Mouse (Mus musculus) kidney, embryonic 16.5 days (tissue): ENCODE results near the gene Rfc1. TPM values are rescaled to one million over a fixed set of nuclear protein-coding genes. Genes with fewer than 3 reads are reported as not detected.
A peak's percentile ranks its signal among the peaks of the same experiment; 100 is the strongest.

Experiments
- ATAC-seq: fragments of 200-750 bp; cut with Nextera tagmentation; 2 replicates; pipeline ENCODE4 v1.8.0; 2017; ENCODE audit warnings: moderate TSS enrichment; ENCODE audit not compliant: low FRiP score, low TSS enrichment
- H3K27ac ChIP-seq: fragments of 300-500 bp; sonication (generic); 2 replicates; pipeline ENCODE4 v1.5.1; 2014; ENCODE audit warnings: low read length
- H3K27me3 ChIP-seq: fragments of 300-500 bp; sonication (generic); 2 replicates; pipeline ENCODE4 v1.6.1; 2014; ENCODE audit warnings: low read length, control low read depth, mixed read lengths; ENCODE audit not compliant: insufficient read depth
- H3K36me3 ChIP-seq: fragments of 300-500 bp; sonication (generic); 2 replicates; pipeline ENCODE4 v1.6.1; 2014; ENCODE audit warnings: low read length, control low read depth, mixed read lengths; ENCODE audit not compliant: insufficient read depth
- H3K4me1 ChIP-seq: fragments of 300-500 bp; sonication (generic); 2 replicates; pipeline ENCODE4 v1.6.1; 2014; ENCODE audit warnings: low read length, control low read depth, mixed read lengths; ENCODE audit not compliant: insufficient read depth
- H3K4me2 ChIP-seq: fragments of 300-500 bp; sonication (generic); replicated peaks from 2 replicates; pipeline ENCODE4 v1.6.1; 2014; ENCODE audit warnings: low read depth, low read length
- H3K4me3 ChIP-seq: fragments of 300-500 bp; sonication (generic); 2 replicates; pipeline ENCODE4 v1.5.1; 2014; ENCODE audit warnings: mild to moderate bottlenecking, low read length
- H3K9ac ChIP-seq: fragments of 300-500 bp; sonication (generic); replicated peaks from 2 replicates; pipeline ENCODE4 v1.6.1; 2014; ENCODE audit warnings: low read length
- H3K9me3 ChIP-seq: fragments of 300-500 bp; sonication (generic); 2 replicates; pipeline ENCODE4 v1.6.1; 2016; ENCODE audit warnings: low read length, control low read depth
- WGBS: fragments of 180-500 bp; shearing (Covaris S2); extraction: QIAGEN DNeasy Blood & Tissue Kit; methylation state at CpG from one replicate; pipeline ENCODE4 v1.1.7; 2014; 5-methylcytosine and 5-hydroxymethylcytosine counted together
- polyA plus RNA-seq: library from polyadenylated mRNA; unstranded; fragments of >200 nt; fragmentation: Nextera tagmentation; extraction: Ambion mirVana; gene quantifications from 2 replicates; pipeline ENCODE4 v1.2.1, GENCODE M21; 2015

The Rfc1 gene
- polyA plus RNA-seq, 1 experiment from 2014 or later, result 70.8 TPM

- H3K4me1 ChIP-seq, result peaks cover 4% of the 10 kb centered on the region
- H3K27ac ChIP-seq, result no peak overlapping the region
- H3K36me3 ChIP-seq, result no peaks in the 10 kb centered on the region
- H3K4me3 ChIP-seq, result no peak overlapping the region
- H3K9me3 ChIP-seq, result no peaks in the 10 kb centered on the region
- no peak for ATAC-seq
- 62% methylated on average over 4 of the region's 4 CpGs for WGBS
- no peak overlapping the region for H3K9ac ChIP-seq
- H3K27me3 ChIP-seq, result no peaks in the 10 kb centered on the region
- H3K4me2 ChIP-seq, result no peak overlapping the region
Measured at GRCm38 (mm10) chr5:65340167-65340566, 4.7 kb upstream of the Rfc1 start.

DNA sequence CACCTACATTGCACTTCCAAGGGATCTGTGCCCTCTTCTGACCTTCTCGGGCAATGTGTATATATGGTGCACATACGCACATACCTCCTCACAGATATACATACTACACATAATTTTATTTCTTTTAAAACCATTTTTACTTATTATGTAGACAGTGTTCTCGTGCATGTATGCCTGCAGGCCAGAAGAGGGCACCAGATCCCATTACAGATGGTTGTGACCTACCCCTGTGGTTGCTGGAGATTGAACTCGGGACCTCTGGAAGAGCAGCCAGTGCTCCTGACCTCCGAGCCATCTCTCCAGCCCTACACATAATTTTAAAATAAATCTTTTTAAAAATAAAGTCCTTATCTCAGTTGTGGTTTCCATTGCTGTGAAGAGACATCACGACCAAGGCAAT, 2.9 kb upstream of the Rfc1 start:
- Histone ChIP-seq H3K4me1 (peaks cover 8% of the 10 kb centered on the region), H3K4me3 (no peak overlapping the region), H3K27me3 (no peaks in the 10 kb centered on the region), H3K9ac (no peak overlapping the region), H3K4me2 (no peak overlapping the region), H3K36me3 (no peaks in the 10 kb centered on the region), H3K9me3 (no peaks in the 10 kb centered on the region), H3K27ac (no peak overlapping the region)
- WGBS, result 83% methylated on average over 6 of the region's 6 CpGs
- ATAC-seq, result no peak

- Histone ChIP-seq H3K4me2 (peak overlapping the region; percentile 79), H3K4me1 (peaks cover 8% of the 10 kb centered on the region), H3K27me3 (no peaks in the 10 kb centered on the region), H3K36me3 (no peaks in the 10 kb centered on the region), H3K9me3 (no peaks in the 10 kb centered on the region), H3K27ac (no peak overlapping the region), H3K4me3 (peak overlapping the region; percentile 98), H3K9ac (no peak overlapping the region; the same call in 1 of the 2 replicates)
- 0 out of 2 replicates have a peak, but pooled peaks have one; percentile 2 for ATAC-seq
- WGBS, result 29% methylated on average over 4 of the region's 4 CpGs
Measured at GRCm38 (mm10) chr5:65336075-65336355, 545 bp upstream of the Rfc1 start.

- H3K4me1 ChIP-seq, result peaks cover 8% of the 10 kb centered on the region
- H3K4me3 ChIP-seq, result peak overlapping the region; percentile 98
- ATAC-seq, result no peak
- peak overlapping the region; percentile 85 for H3K27ac ChIP-seq
- peak overlapping the region; percentile 79 for H3K4me2 ChIP-seq
- H3K9ac ChIP-seq, result peak overlapping the region; percentile 94
- H3K27me3 ChIP-seq, result no peaks in the 10 kb centered on the region
- no peaks in the 10 kb centered on the region for H3K9me3 ChIP-seq
- WGBS, result 5% methylated on average over 8 of the region's 8 CpGs
- no peaks in the 10 kb centered on the region for H3K36me3 ChIP-seq
Measured at GRCm38 (mm10) chr5:65334788-65335187, 682 bp downstream of the Rfc1 start.

- no peak overlapping the region for H3K4me2 ChIP-seq
- WGBS, result 73% methylated on average over 3 of the region's 3 CpGs
- H3K27me3 ChIP-seq, result no peaks in the 10 kb centered on the region
- peaks cover 5% of the 10 kb centered on the region; the same call in 1 of the 2 replicates for H3K4me1 ChIP-seq
- ATAC-seq, result no peak
- H3K4me3 ChIP-seq, result no peak overlapping the region
- no peak overlapping the region for H3K9ac ChIP-seq
- H3K9me3 ChIP-seq, result no peaks in the 10 kb centered on the region
- no peaks in the 10 kb centered on the region for H3K36me3 ChIP-seq
- H3K27ac ChIP-seq, result no peak overlapping the region
Measured at GRCm38 (mm10) chr5:65329971-65330370, 5.5 kb downstream of the Rfc1 start.

- ATAC-seq, result no peak
- no peaks in the 10 kb centered on the region for H3K9me3 ChIP-seq
- no peaks in the 10 kb centered on the region for H3K4me1 ChIP-seq
- H3K4me3 ChIP-seq, result no peak overlapping the region
- no peaks in the 10 kb centered on the region for H3K27me3 ChIP-seq
- WGBS, result 68% methylated on average over 5 of the region's 5 CpGs
- H3K27ac ChIP-seq, result peak overlapping the region; percentile 9
- no peak overlapping the region for H3K9ac ChIP-seq
- peak overlapping the region; percentile 14; the same call in 1 of the 2 replicates for H3K4me2 ChIP-seq
- no peaks in the 10 kb centered on the region for H3K36me3 ChIP-seq
Measured at GRCm38 (mm10) chr5:65326212-65326611, 9.3 kb downstream of the Rfc1 start.

DNA sequence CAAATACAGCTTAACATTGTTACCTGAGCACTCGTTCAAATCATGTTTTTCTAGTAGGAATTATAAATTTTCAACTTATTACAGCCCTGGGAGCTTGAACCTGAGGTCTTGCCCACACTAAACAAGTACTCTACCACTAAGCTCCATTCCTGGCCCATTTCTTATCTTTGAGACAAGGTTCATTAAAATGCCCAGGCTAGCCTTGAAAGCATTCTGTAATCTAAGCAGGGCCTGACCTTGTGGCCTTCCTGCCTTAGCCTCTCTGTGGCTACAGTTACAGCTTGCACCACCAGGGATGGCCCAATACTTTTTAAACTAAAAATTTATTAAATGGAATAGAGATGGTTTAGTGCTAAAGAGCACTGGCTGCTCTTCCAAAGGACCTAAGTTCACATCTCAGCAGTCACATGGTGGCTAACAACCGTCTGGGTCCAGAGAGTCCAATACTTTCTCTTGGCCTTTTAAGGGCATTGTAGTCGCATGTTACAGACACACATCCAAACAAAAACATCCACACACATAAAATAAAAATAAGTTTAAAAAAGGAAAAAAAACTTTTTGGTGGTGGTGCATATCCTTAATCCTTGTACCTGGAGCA, 10.6 kb downstream of the Rfc1 start:
- H3K9ac ChIP-seq, result no peak overlapping the region
- no peak for ATAC-seq
- 70% methylated on average over 3 of the region's 3 CpGs for WGBS
- no peaks in the 10 kb centered on the region for H3K27me3 ChIP-seq
- H3K36me3 ChIP-seq, result no peaks in the 10 kb centered on the region
- no peaks in the 10 kb centered on the region for H3K4me1 ChIP-seq
- H3K4me2 ChIP-seq, result no peak overlapping the region
- no peak overlapping the region for H3K27ac ChIP-seq
- no peaks in the 10 kb centered on the region for H3K9me3 ChIP-seq
- no peak overlapping the region for H3K4me3 ChIP-seq

DNA sequence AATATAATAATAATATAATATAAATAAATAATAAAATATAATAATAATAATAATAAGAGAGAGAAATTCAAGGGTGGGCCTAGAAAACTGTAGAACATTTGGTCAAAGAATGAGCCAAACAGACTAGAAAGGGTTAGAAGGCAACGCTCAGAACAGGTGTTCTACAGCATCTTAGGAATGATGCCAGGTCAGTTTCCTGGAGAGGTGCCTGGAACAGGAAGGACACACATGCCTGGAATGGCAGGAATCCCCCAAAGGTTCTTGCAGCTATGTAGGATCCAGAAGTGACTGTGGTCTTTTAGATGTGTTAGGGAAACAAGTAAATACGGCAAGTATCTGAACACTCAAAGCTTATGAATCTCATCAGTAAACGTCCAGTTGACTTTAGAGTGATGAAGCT, 11.2 kb downstream of the Rfc1 start:
- Histone ChIP-seq H3K27ac (no peak overlapping the region), H3K4me3 (no peak overlapping the region), H3K4me2 (no peak overlapping the region), H3K27me3 (no peaks in the 10 kb centered on the region), H3K9me3 (no peaks in the 10 kb centered on the region), H3K9ac (no peak overlapping the region), H3K4me1 (no peaks in the 10 kb centered on the region), H3K36me3 (no peaks in the 10 kb centered on the region)
- 83% methylated on average over 3 of the region's 3 CpGs for WGBS
- no peak for ATAC-seq

DNA sequence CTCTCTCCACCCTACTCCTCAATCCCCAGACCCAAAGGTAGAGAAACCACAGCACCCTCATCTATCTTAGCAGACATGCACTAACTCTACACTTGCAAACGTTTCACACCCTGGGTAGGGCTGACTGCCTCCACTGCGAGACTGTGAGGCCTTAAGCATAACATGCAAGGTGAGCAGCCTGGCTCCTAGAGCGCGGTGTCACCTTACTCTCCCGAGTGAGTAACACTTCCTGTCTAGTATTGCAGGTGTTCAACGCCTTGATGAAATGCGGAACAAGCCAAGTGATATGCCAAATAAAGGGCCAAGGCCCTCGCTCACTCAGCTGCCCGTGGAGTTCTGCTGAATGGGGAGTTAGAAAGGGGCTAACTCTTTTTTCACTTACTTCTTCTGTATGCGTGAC, 13.3 kb downstream of the Rfc1 start:
- Histone ChIP-seq H3K4me3 (no peak overlapping the region), H3K9me3 (no peaks in the 10 kb centered on the region), H3K27ac (no peak overlapping the region), H3K4me2 (no peak overlapping the region), H3K36me3 (peaks cover 9% of the 10 kb centered on the region), H3K27me3 (no peaks in the 10 kb centered on the region), H3K4me1 (no peaks in the 10 kb centered on the region), H3K9ac (no peak overlapping the region)
- 43% methylated on average over 10 of the region's 10 CpGs for WGBS
- ATAC-seq, result no peak

GRCm38 (mm10) chr5:65319176-65319575, 16.3 kb downstream of the Rfc1 start:
- ATAC-seq, result no peak
- H3K36me3 ChIP-seq, result peaks cover 17% of the 10 kb centered on the region
- H3K4me1 ChIP-seq, result no peaks in the 10 kb centered on the region
- 0 out of 2 replicates have a peak overlapping the region, but pooled peaks have one; percentile 24 for H3K27ac ChIP-seq
- H3K9ac ChIP-seq, result no peak overlapping the region
- no peaks in the 10 kb centered on the region for H3K9me3 ChIP-seq
- 85% methylated on average over 9 of the region's 9 CpGs for WGBS
- H3K4me3 ChIP-seq, result no peak overlapping the region
- no peak overlapping the region for H3K4me2 ChIP-seq
- no peaks in the 10 kb centered on the region for H3K27me3 ChIP-seq
